Mouse (Mus musculus) spleen, adult 2 months (tissue): Measurements from ENCODE around the gene Nrxn3. TPM values are rescaled to one million over a fixed set of nuclear protein-coding genes. Genes with fewer than 3 reads are reported as not detected.

Experiments
- DNase-seq, 2 experiments: peaks; one replicate each; pipeline versions ENCODE4 v3.0.0 to v3.0.0-alpha.2; 2012 to 2021; ENCODE audit warnings: low spot score in 2 of 2, low read depth in 1 of 2
- H3K27ac ChIP-seq: fragments of 200-500 bp; 2 replicates; pipeline ENCODE4 v1.5.1; 2012; ENCODE audit warnings: low read length, inconsistent platforms; ENCODE audit not compliant: insufficient read depth
- H3K27me3 ChIP-seq: fragments of 200-500 bp; 2 replicates; pipeline ENCODE4 v1.6.1; 2012; ENCODE audit warnings: mild to moderate bottlenecking, moderate library complexity, low read length, inconsistent platforms; ENCODE audit not compliant: control insufficient read depth, insufficient read depth
- H3K36me3 ChIP-seq: fragments of 200-500 bp; 2 replicates; pipeline ENCODE4 v1.6.1; 2012; ENCODE audit warnings: mild to moderate bottlenecking, low read length, inconsistent platforms; ENCODE audit not compliant: control insufficient read depth, insufficient read depth
- H3K4me1 ChIP-seq: fragments of 200-500 bp; 2 replicates; pipeline ENCODE4 v1.6.1; 2011; ENCODE audit warnings: inconsistent platforms; ENCODE audit not compliant: control insufficient read depth, insufficient read depth, insufficient read length
- H3K4me3 ChIP-seq: fragments of 200-500 bp; 2 replicates; pipeline ENCODE4 v1.5.1; 2011; ENCODE audit warnings: mild to moderate bottlenecking, inconsistent platforms; ENCODE audit not compliant: insufficient read depth, insufficient read length; ENCODE audit errors: extremely low read depth
- CTCF ChIP-seq: fragments of 200-500 bp; IDR thresholded peaks from 2 replicates; pipeline ENCODE4 v1.5.1; 2011; ENCODE audit warnings: mild to moderate bottlenecking, inconsistent platforms; ENCODE audit not compliant: insufficient read depth, insufficient read length, insufficient replicate concordance; ENCODE audit errors: extremely low read depth
- POLR2A ChIP-seq: fragments of 200-500 bp; IDR thresholded peaks from 2 replicates; pipeline ENCODE4 v1.6.1; 2011; ENCODE audit warnings: low read depth, low read length, inconsistent platforms
- WGBS: fragments of 180-500 bp; shearing (Covaris S2); methylation state at CpG from one replicate; pipeline ENCODE4 v1.1.7; 2018; 5-methylcytosine and 5-hydroxymethylcytosine counted together
- polyA plus RNA-seq: library from polyadenylated mRNA; depleted of rRNA; stranded (reverse); fragments of >200 nt; gene quantifications from 2 replicates; pipeline ENCODE4 v1.2.3, GENCODE M21; 2012

The Nrxn3 gene
- polyA plus RNA-seq, 1 experiment: not detected

DNA sequence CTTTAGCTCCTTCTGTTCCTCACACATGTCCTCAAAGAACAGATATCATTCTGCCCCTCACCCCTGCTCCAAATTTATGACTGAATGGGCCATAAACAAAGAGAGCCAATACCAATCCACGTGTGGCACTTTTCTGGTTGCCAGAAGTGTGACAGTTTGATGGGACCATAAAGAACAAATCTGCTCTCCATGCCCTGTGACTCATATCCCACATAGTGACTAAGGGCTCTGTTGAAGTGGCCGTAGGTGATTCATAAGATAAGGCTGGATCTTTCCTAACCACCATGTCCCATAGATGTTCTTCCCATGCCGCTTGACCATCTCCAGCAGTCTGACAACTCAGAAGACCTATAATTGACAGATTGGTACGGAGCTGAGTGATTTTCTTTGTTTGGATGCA is 869.8 kb downstream of the Nrxn3 start:
- no peak for TF ChIP-seq POLR2A
- TF ChIP-seq CTCF: no peak
- WGBS: 80% methylated on average over 4 of the region's 4 CpGs
- H3K36me3 ChIP-seq: no peaks in the 10 kb centered on the region
- H3K27ac ChIP-seq: no peak overlapping the region
- no peaks in the 10 kb centered on the region for H3K27me3 ChIP-seq
- no peak for DNase-seq
- H3K4me3 ChIP-seq: no peak overlapping the region
- H3K4me1 ChIP-seq: no peaks in the 10 kb centered on the region

DNA sequence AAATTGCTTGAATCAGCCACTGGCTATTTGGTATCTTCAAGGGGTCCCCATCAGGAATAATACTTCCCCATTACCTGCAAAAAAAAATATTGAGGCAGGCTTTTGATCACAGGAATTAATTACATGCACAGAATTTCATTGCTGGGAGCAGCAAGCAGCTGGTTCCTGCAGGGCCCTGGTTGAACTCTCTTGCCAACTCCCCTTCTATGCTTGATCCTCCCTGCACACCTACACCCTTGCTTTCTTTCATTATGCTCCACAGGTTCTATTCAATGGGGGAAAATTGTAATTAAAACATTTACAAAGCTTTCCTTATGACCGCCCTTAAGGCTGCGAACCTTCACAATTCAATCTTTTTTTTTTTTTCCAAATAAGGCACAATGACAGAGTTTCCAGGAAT is 891.0 kb downstream of the Nrxn3 start:
- no peak overlapping the region for H3K4me3 ChIP-seq
- no peaks in the 10 kb centered on the region for H3K27me3 ChIP-seq
- no peaks in the 10 kb centered on the region for H3K36me3 ChIP-seq
- no peak for DNase-seq
- no peak overlapping the region for H3K27ac ChIP-seq
- TF ChIP-seq CTCF: no peak
- TF ChIP-seq POLR2A: no peak
- WGBS: 89% methylated on average over 2 of the region's 2 CpGs
- H3K4me1 ChIP-seq: no peaks in the 10 kb centered on the region

DNA sequence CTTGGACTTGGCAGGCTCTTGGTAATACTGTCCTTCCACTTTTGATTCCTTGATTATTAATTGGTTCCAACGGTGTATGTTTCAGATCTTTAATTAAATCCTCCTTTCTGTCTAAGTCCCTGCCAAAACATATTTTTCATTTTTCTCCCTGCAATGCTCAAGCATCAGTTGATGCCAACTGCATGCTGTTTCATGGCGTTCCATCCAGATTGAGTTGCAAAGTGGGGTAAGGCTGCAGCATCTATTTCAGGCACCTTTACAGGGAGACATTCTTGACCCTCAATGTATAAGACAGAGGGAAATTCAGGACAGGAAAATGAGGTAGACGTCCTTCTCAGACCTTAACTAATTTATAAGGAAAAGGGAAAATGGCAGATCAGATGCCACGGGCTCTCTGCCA is 903.1 kb downstream of the Nrxn3 start:
- 85% methylated on average over 4 of the region's 4 CpGs for WGBS
- TF ChIP-seq CTCF: no peak
- no peak for TF ChIP-seq POLR2A
- no peaks in the 10 kb centered on the region for H3K36me3 ChIP-seq
- H3K27me3 ChIP-seq: no peaks in the 10 kb centered on the region
- H3K4me1 ChIP-seq: no peaks in the 10 kb centered on the region
- no peak overlapping the region for H3K4me3 ChIP-seq
- no peak overlapping the region for H3K27ac ChIP-seq
- DNase-seq: no peak

DNA sequence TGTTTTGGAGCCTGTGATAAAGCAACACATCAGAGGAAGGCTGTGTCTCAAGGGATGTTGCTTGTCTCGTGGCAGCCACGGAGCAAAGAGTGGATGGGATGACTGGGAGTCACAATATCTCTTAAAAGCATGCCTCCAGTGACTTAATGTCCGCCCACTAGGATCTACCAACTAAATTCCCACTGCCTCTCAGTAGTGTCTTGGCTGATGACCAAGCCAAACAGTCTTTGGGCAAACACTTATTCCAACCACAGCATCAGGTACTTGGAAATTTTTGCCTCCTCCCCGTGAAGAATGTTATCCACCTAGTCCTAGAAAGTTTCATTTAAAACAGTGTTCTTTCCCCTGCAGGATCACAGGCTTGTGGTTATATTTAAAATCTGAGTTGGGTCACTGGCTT is 917.4 kb downstream of the Nrxn3 start:
- Histone ChIP-seq H3K4me3 (no peak overlapping the region), H3K27me3 (no peaks in the 10 kb centered on the region), H3K27ac (no peak overlapping the region), H3K36me3 (no peaks in the 10 kb centered on the region), H3K4me1 (no peaks in the 10 kb centered on the region)
- no peak for DNase-seq
- no peak for TF ChIP-seq CTCF
- TF ChIP-seq POLR2A: no peak
- WGBS: 74% methylated on average over 4 of the region's 4 CpGs

DNA sequence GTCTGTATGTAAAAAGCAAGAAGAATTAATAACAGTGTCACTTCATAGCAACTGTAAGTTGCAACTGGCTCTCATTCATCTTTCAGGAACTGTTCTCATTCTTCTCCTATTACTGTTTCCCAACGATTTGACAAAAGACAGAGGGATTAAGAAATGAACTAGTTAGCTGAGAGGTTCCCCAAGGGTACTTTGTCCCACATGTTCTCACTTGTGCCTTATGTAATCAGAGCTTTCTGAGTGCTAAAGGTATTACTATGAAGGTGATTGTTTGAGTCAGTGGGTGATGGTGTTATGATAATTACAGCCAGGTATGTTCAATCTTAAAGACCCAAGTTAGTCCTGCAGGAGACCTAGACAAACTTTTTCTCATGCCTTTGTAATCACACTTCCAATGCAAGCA is 918.8 kb downstream of the Nrxn3 start:
- no peaks in the 10 kb centered on the region for H3K4me1 ChIP-seq
- no peak for DNase-seq
- WGBS: 41% methylated on average over 1 of the region's 1 CpGs

DNA sequence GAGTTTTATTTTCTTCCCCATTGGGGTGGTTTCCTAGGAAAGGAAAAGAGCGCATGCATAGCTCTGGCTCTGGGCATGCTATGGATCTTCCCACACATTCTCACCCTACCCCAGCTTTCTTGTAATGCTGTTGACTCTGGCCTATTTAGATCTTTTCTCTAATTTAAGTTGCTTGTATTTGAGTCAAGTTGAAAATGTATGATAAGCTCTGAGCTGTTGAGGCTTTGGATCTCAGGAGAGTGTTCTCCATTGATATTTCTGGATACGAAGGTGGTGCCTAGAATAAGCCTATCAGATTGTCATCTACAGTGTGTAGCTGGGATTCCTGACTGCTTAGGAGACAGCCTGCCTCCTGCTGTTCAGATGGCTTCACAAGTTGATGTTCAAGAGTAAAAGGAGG is 930.5 kb downstream of the Nrxn3 start:
- TF ChIP-seq POLR2A (no peak), CTCF (no peak)
- no peak for DNase-seq
- H3K36me3 ChIP-seq: no peaks in the 10 kb centered on the region
- no peaks in the 10 kb centered on the region for H3K27me3 ChIP-seq
- no peak overlapping the region for H3K4me3 ChIP-seq
- no peak overlapping the region for H3K27ac ChIP-seq
- no peaks in the 10 kb centered on the region for H3K4me1 ChIP-seq
- WGBS: 82% methylated on average over 2 of the region's 2 CpGs

More for the DNA sequence above, 918.8 kb downstream of the Nrxn3 start:
- no peak for TF ChIP-seq CTCF
- no peak for TF ChIP-seq POLR2A
- no peaks in the 10 kb centered on the region for H3K27me3 ChIP-seq
- no peak overlapping the region for H3K27ac ChIP-seq
- H3K4me3 ChIP-seq: no peak overlapping the region
- H3K36me3 ChIP-seq: no peaks in the 10 kb centered on the region

DNA sequence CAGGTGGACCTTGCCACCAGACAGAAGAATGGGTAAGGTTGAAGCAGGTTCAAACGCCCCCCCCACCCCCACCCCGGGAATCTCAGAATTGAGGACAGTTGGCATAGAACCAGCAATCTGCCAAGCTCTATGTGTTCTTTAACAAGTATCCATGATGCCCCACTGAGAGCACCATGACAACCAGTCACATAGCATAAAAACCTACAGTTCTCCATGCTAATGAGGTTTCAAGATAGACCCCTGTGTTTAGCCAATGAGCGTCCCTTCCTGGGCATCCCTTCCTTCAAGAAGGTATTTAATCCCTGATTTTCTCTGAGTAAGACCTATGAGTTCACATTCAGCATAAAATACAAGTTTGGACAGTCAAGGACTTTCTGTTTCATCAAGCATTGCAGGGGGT is 938.5 kb downstream of the Nrxn3 start:
- no peak for DNase-seq
- no peaks in the 10 kb centered on the region for H3K27me3 ChIP-seq
- H3K4me1 ChIP-seq: no peaks in the 10 kb centered on the region
- no peak overlapping the region for H3K4me3 ChIP-seq
- TF ChIP-seq CTCF (no peak), POLR2A (no peak)
- 88% methylated on average over 3 of the region's 3 CpGs for WGBS
- H3K36me3 ChIP-seq: no peaks in the 10 kb centered on the region
- H3K27ac ChIP-seq: no peak overlapping the region
